Mouse (Mus musculus) left cerebral cortex, postnatal 36 days (tissue): ENCODE data around the gene Fgf22. TPM values are rescaled to one million over a fixed set of nuclear protein-coding genes. Genes with fewer than 3 reads are reported as not detected.
A peak's percentile ranks its signal among the peaks of the same experiment; 100 is the strongest.

ENCODE experiments used
- DNase-seq, 2 experiments: peaks; one replicate each; pipeline ENCODE4 v3.0.0; 2021 to 2022; ENCODE audit warnings: low spot score in 2 of 2, mixed read lengths in 1 of 2
- intact Hi-C: fragments of 180-260 bp; cut with DNase I; formaldehyde crosslinking; loops from one replicate; pipeline ENCODE4 v1.15.1; 2025
- total RNA-seq, 2 experiments: library from RNA; stranded (reverse); gene quantifications; 2 replicates each; pipeline ENCODE4 v1.2.3; 2021

Fgf22 gene
- 1 to 10 TPM; 4.0 to 4.7 TPM for total RNA-seq

DNA sequence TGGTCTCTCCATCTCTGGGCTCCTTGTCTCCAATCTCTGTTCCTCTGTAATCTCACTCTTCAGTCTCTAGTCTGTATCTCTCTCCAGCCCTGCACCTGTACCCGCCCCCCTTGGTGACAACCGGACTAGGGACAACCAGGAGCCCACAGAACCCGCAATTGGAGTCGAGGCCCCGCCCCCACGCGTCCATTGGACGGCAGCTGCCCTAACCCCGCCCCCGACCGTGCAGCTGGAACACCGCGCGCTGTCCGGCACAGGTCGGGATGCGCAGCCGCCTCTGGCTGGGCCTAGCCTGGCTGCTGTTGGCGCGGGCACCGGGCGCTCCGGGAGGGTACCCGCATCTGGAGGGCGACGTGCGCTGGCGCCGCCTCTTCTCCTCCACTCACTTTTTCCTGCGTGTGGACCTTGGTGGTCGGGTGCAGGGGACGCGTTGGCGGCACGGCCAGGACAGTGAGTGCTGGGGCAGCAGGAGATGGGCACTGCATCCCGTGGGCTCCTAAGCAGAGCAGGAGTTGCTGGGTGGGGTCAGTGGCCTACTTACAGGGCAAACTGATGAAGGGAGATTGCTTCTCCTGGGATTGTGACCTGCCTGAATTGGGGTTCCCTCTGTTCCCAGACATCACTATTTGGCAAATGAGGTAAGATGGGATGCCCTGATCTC lies at the start of gene Fgf22:
TSS of gene Fgf22 (plus strand) at position 221 of the 661 bp plus-strand sequence.
- intact Hi-C loops: no loop called here
- DNase-seq: peak; percentile 69 to 75

DNA sequence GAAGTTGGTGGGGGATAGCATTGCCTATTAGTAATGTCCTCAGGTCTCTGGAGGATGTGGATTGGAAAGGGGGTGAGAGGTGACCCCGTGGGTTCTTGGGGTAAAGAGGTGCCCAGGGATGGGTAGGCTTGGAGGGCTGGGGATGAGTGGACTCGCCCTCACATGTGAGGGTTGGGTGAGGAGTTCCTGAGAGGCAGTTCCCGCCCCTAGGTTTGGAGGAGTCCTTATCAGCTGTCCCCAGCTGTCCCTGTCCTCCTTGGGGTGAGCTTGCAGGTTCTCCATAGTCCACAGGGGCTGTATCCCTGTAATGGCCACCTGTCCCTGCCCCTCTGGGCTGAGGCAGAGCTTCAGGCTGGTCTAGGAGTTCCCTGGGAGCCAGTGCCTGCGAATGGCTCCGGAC lies 48.9 kb upstream of the Fgf22 start:
- DNase-seq: no peak
- intact Hi-C loops: no loop called here

GRCm38 (mm10) chr10:79706406-79707094 lies 48.3 kb upstream of the Fgf22 start:
- no peak for DNase-seq

GRCm38 (mm10) chr10:79707162-79707561 lies 47.7 kb upstream of the Fgf22 start:
- intact Hi-C loops: no loop called here
- DNase-seq: no peak

More at GRCm38 (mm10) chr10:79706406-79707094, 48.3 kb upstream of the Fgf22 start:
- intact Hi-C loops: no loop called here

DNA sequence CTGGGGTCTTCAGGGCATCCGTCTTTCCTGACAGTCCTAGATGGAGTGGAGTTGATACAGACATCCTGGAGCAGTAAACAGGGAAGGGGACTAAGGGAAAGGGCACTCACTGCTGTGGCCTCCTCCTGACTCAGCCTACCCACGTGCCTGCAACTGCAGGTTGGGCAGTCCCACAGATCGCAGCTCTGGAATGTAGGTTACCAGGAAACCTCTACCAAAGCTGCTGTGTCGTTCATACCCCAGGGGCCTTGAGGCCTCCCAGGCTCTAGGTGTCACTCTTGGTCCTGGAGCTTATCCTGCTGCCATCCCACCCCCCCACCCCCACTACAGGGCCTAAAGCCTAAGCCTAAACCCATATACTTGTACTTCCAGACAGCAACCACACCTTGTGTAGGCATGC lies 47.1 kb upstream of the Fgf22 start:
- intact Hi-C loops: no loop called here
- no peak for DNase-seq

GRCm38 (mm10) chr10:79708668-79709067 lies 46.2 kb upstream of the Fgf22 start:
- no peak for DNase-seq
- intact Hi-C loops: no loop called here

GRCm38 (mm10) chr10:79709307-79709706 lies 45.6 kb upstream of the Fgf22 start:
- intact Hi-C loops: no loop called here
- no peak for DNase-seq

DNA sequence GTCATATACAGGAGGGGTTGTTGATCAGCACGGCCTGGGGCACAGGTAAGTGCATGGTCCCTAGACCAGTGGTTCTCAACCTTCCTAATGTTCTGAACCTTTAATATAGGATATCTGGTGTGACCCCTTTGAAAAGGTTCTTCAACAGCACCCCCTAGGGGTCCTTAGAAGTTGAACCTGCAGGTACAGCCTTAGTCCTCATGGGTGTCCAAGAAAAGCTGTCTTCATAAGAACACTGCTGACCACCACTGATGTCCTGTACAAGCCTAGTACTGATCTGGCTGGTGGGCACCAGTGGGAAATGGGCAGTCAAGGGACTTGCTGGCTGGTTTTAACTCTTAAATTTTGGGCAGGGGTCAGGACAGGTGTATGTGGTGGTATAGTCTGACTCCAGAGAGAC lies 42.8 kb upstream of the Fgf22 start:
- DNase-seq: no peak
- intact Hi-C loops: no loop called here

GRCm38 (mm10) chr10:79712499-79713126 lies 42.3 kb upstream of the Fgf22 start:
- peak; percentile 69 to 77 for DNase-seq
- intact Hi-C loops: no loop called here

- intact Hi-C loops: no loop called here
Observed at GRCm38 (mm10) chr10:79713163-79713562, 41.7 kb upstream of the Fgf22 start.

GRCm38 (mm10) chr10:79714996-79715395 lies 39.9 kb upstream of the Fgf22 start:
- DNase-seq: no peak
- intact Hi-C loops: no loop called here

More at GRCm38 (mm10) chr10:79713163-79713562, 41.7 kb upstream of the Fgf22 start:
- DNase-seq: no peak

GRCm38 (mm10) chr10:79716254-79716987 lies 38.5 kb upstream of the Fgf22 start, which contains the start of gene Hcn2:
Gene Hcn2 (plus strand): TSS chr10:79716634.
- no peak for DNase-seq
- intact Hi-C loops: no loop called here

GRCm38 (mm10) chr10:79716988-79717355 lies 37.9 kb upstream of the Fgf22 start:
- intact Hi-C loops: no loop called here
- peak; percentile 64 to 75 for DNase-seq

DNA sequence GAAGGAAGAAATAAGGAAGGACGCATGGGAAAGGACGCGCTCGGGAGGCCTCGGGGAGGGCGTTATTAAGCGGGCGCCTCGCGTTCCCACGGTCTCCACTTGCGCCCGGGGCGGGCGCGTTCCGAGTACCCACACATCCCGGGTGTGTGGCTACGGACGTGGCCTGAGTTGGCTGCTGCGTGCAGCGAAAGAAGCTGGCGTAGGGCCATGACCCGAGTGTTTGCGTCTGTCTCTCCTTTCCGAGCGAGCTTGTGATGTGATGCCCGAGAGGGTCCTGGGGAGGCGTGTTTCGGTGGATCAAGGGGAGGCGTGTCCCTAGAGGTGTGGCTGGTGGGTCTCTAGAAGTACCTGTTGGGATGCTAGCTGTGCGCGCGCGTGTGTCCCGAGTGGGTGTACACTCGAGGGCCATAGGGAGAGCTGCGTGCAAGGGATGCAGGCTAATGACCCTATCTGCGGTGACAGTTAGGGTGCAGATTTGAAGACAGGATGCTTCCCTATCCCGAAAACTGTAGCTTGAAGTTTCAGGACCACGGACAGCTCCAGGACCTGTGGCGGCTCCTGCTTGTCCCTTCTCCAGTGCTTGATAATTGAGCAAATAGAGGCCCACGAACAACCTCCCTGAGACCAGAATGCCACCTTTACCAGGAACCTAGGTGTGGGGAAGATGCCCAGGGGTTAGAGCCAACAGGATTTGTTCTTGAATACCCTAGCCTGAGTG lies 37.1 kb upstream of the Fgf22 start:
- intact Hi-C loops: no loop called here
- no peak for DNase-seq

DNA sequence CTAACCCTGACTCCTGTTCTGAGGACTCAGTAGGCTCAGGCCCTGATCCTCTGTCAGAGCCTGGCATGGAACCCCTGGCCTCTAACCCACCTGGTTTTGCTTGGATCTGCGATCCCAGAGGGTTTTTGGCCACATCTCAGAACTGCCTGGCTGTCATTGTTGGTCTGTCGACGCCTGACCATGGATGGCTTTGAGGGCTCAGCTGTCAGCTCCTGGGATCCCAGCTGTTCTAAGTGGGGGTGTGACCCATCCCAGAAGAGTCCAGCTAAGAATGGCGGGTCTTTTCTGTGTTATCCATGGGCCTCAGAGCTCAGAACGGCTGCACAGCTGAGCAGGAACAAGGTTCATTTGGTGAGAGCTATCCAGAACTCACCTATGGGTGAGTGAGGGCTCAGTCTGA lies 33.8 kb upstream of the Fgf22 start:
- no peak for DNase-seq
- intact Hi-C loops: no loop called here

GRCm38 (mm10) chr10:79723047-79723446 lies 31.8 kb upstream of the Fgf22 start:
- intact Hi-C loops: no loop called here
- DNase-seq: no peak

- no peak for DNase-seq
- intact Hi-C loops: no loop called here
Observed at GRCm38 (mm10) chr10:79723692-79724091, 31.2 kb upstream of the Fgf22 start.

GRCm38 (mm10) chr10:79726090-79726489 lies 28.8 kb upstream of the Fgf22 start:
- intact Hi-C loops: no loop called here
- no peak for DNase-seq
